ENCODE assay signal across 35 mouse cellular contexts in genomic region chr3:26646834-26647233, GRCm38 (mm10). TPM values are rescaled to one million over a fixed set of nuclear protein-coding genes. Genes with fewer than 3 reads are reported as not detected.
A peak's percentile ranks its signal among the peaks of the same experiment; 100 is the strongest.
DNase-seq lines count a peak whose midpoint lies in the region; TF ChIP-seq lines count a peak whose summit lies in the region.
"Had no signal": no experiment of that assay in that cellular context is flagged by ENCODE, and none has a peak within 500 bp of the region (broad histone marks: within the 10 kb centered on the region; RNA-seq: fewer than 3 reads in every experiment).

No protein-coding gene starts in this region.

- peak overlapping the region; percentile 60; the same call in 1 of the 2 replicates for H3K27ac ChIP-seq in layer of hippocampus, adult 2 months
- H3K27ac ChIP-seq: embryonic facial prominence, embryonic 10.5 days; embryonic facial prominence, embryonic 15.5 days; hindbrain, embryonic 13.5 days; kidney, embryonic 15.5 days; left cerebral cortex, adult 2 months; limb, embryonic 10.5 days; limb, embryonic 15.5 days; liver, embryonic 13.5 days; neural tube, embryonic 12.5 days had no signal

- no peak overlapping the region for H3K4me3 ChIP-seq in layer of hippocampus, adult 2 months
- H3K4me3 ChIP-seq: embryonic facial prominence, embryonic 10.5 days; embryonic facial prominence, embryonic 15.5 days; heart, embryonic 12.5 days; hindbrain, embryonic 13.5 days; kidney, embryonic 15.5 days; left cerebral cortex, adult 2 months; limb, embryonic 10.5 days; limb, embryonic 15.5 days; liver, embryonic 13.5 days; myocyte; neural tube, embryonic 12.5 days had no signal

- DNase-seq in cerebellum, postnatal 14 days: peak; percentile 12 to 20
- no peak for DNase-seq in cerebellum, adult 9-11 months
- peak; percentile 21 for DNase-seq in layer of hippocampus, adult 11-12 months (ENCODE audit: low spot score)
- no peak for DNase-seq in layer of hippocampus, adult 9-10 months (ENCODE audit: low spot score)
- peak; percentile 15 for DNase-seq in Muller cell, postnatal 12 days (ENCODE audit: inconsistent ontology term)
- peak; percentile 39 to 48 for DNase-seq in layer of hippocampus, adult 2 months (ENCODE audit: low spot score in 2 of 2)
- DNase-seq in urinary bladder, postnatal 36 days (ENCODE audit: low spot score in 2 of 2): no peak
- no peak for DNase-seq in urinary bladder, postnatal 10 days (ENCODE audit: low spot score)
- DNase-seq: adrenal gland, postnatal 10 days; cerebellum, adult 11 months; cerebellum, postnatal 25 days; gastrocnemius, postnatal 25 days; heart, adult 11 months; heart, postnatal 4 days; kidney, adult 18-20 months; kidney, postnatal 25 days; liver, embryonic 13.5 days; lung, adult 18-20 months; lung, postnatal 4 days; right cerebral cortex, adult 18-20 months; spleen, adult 18-20 months; thymus, postnatal 14 days had no signal

- peak; percentile 67 for TF ChIP-seq CTCF in layer of hippocampus, adult 2 months (conservative IDR thresholded peaks at IDR 0.05)

RNA-seq across cellular contexts. Expression of gene Spata16, which starts 9.4 kb away (rescaled TPM):
- total RNA-seq in layer of hippocampus, adult 2 months (2021): not detected
- total RNA-seq: adrenal gland, postnatal 10 days; G1E; gastrocnemius, adult 18-20 months; gastrocnemius, postnatal 25 days; heart, postnatal 4 days; left cerebral cortex, adult 2 months; megakaryocyte-erythroid progenitor cell, adult 5-6 weeks had no signal

Comparison
In these comparisons a context has a peak if more than half of its experiments do, and no peak if none do; other contexts are left out.
1. DNase-seq: peak in cerebellum, postnatal 14 days (2 of 2), layer of hippocampus, adult 11-12 months (single experiment), Muller cell, postnatal 12 days (single experiment) and layer of hippocampus, adult 2 months (2 of 2); none in cerebellum, adult 9-11 months (single experiment), layer of hippocampus, adult 9-10 months (single experiment), urinary bladder, postnatal 36 days (0 of 2) and urinary bladder, postnatal 10 days (single experiment).